Mouse (Mus musculus) heart, embryonic 14.5 days (tissue): ENCODE measurements around the gene Ckap2l. TPM values are rescaled to one million over a fixed set of nuclear protein-coding genes. Genes with fewer than 3 reads are reported as not detected.

ENCODE experiments used
- ATAC-seq: fragments of 200-750 bp; cut with Nextera tagmentation; 2 replicates; pipeline ENCODE4 v1.8.0; 2017; ENCODE audit warnings: low read depth, moderate TSS enrichment; ENCODE audit not compliant: insufficient number of reproducible peaks, insufficient read depth, low FRiP score
- H3K27ac ChIP-seq, 2 experiments: fragments of 200-500 bp in 1 of 2; fragments of 300-500 bp in 1 of 2; sonication (generic) in 1 of 2; replicated peaks in 1 of 2; 2 replicates each; pipeline ENCODE4 v1.5.1; 2012 to 2014; ENCODE audit warnings: low read depth in 2 of 2, low read length in 2 of 2, control low read depth in 1 of 2, mild to moderate bottlenecking in 1 of 2, mixed read lengths in 1 of 2; ENCODE audit not compliant: control insufficient read depth in 1 of 2, insufficient read depth in 1 of 2
- H3K27me3 ChIP-seq: fragments of 300-500 bp; sonication (generic); 2 replicates; pipeline ENCODE4 v1.6.1; 2014; ENCODE audit warnings: mild to moderate bottlenecking, low read length, control low read depth; ENCODE audit not compliant: control insufficient read depth, insufficient read depth
- H3K36me3 ChIP-seq: fragments of 300-500 bp; sonication (generic); 2 replicates; pipeline ENCODE4 v1.6.1; 2014; ENCODE audit warnings: mild to moderate bottlenecking, control low read depth, low read length, mixed read lengths; ENCODE audit not compliant: control insufficient read depth, insufficient read depth
- H3K4me1 ChIP-seq, 2 experiments: fragments of 200-500 bp in 1 of 2; fragments of 300-500 bp in 1 of 2; sonication (generic) in 1 of 2; 2 replicates each; pipeline ENCODE4 v1.6.1; 2012 to 2014; ENCODE audit warnings: low read length in 2 of 2, control low read depth in 1 of 2, mixed read lengths in 1 of 2; ENCODE audit not compliant: control insufficient read depth in 2 of 2, insufficient read depth in 2 of 2
- H3K4me2 ChIP-seq: fragments of 300-500 bp; sonication (generic); 2 replicates; pipeline ENCODE4 v1.6.1; 2014; ENCODE audit warnings: mild to moderate bottlenecking, low read length
- H3K4me3 ChIP-seq, 2 experiments: fragments of 200-500 bp in 1 of 2; fragments of 300-500 bp in 1 of 2; sonication (generic) in 1 of 2; 2 replicates each; pipeline ENCODE4 v1.5.1; 2012 to 2014; ENCODE audit warnings: low read length in 2 of 2, mild to moderate bottlenecking in 2 of 2, control low read depth in 1 of 2, low read depth in 1 of 2, moderate library complexity in 1 of 2; ENCODE audit not compliant: control insufficient read depth in 1 of 2, insufficient read depth in 1 of 2
- H3K9ac ChIP-seq: fragments of 300-500 bp; sonication (generic); 2 replicates; pipeline ENCODE4 v1.6.1; 2014; ENCODE audit warnings: mild to moderate bottlenecking, low read length
- H3K9me3 ChIP-seq: fragments of 300-500 bp; sonication (generic); 2 replicates; pipeline ENCODE4 v1.6.1; 2016; ENCODE audit warnings: low read length, control low read depth; ENCODE audit not compliant: control insufficient read depth
- WGBS: fragments of 180-500 bp; shearing (Covaris S2); extraction: QIAGEN DNeasy Blood & Tissue Kit; methylation state at CpG from one replicate; pipeline ENCODE4 v1.1.7; 2014; 5-methylcytosine and 5-hydroxymethylcytosine counted together
- polyA plus RNA-seq: library from polyadenylated mRNA; unstranded; fragments of >200 nt; fragmentation: Nextera tagmentation; extraction: Ambion mirVana; gene quantifications from 2 replicates; pipeline ENCODE4 v1.2.1, GENCODE M21; 2014

The Ckap2l gene
- polyA plus RNA-seq, 1 experiment from 2014 or later, result 45.2 TPM

GRCm38 (mm10) chr2:129244446-129245120 is 52.4 kb downstream of the Ckap2l start:
- WGBS, result 79% methylated on average over 20 of the region's 20 CpGs
- H3K36me3 ChIP-seq, result no peaks in the 10 kb centered on the region
- H3K9me3 ChIP-seq, result peaks cover 4% of the 10 kb centered on the region; the same call in 1 of the 2 replicates
- ATAC-seq, result no peak
- H3K4me2 ChIP-seq, result no peak overlapping the region
- H3K27me3 ChIP-seq, result no peaks in the 10 kb centered on the region
- H3K9ac ChIP-seq, result no peak overlapping the region
- H3K27ac ChIP-seq, result no peak overlapping the region
- H3K4me1 ChIP-seq, result peaks cover 21 to 39% of the 10 kb centered on the region in 2 experiments
- no peak overlapping the region for H3K4me3 ChIP-seq

GRCm38 (mm10) chr2:129243786-129244185 is 53.2 kb downstream of the Ckap2l start:
- 20% methylated on average over 9 of the region's 9 CpGs for WGBS
- peaks cover 4% of the 10 kb centered on the region; the same call in 1 of the 2 replicates for H3K9me3 ChIP-seq
- no peak for ATAC-seq
- H3K27me3 ChIP-seq, result no peaks in the 10 kb centered on the region
- no peak overlapping the region for H3K4me2 ChIP-seq
- no peaks in the 10 kb centered on the region for H3K36me3 ChIP-seq
- H3K4me1 ChIP-seq, result peaks cover 21 to 39% of the 10 kb centered on the region in 2 experiments
- peak overlapping the region in 1 of 2 experiments; percentile 64; a peak in 2 of 4 replicates for H3K27ac ChIP-seq
- no peak overlapping the region for H3K4me3 ChIP-seq
- H3K9ac ChIP-seq, result no peak overlapping the region

- no peak for ATAC-seq
Observed at GRCm38 (mm10) chr2:129243005-129243404, 54.0 kb downstream of the Ckap2l start.

GRCm38 (mm10) chr2:129241845-129242833 is 54.9 kb downstream of the Ckap2l start:
- 63% methylated on average over 7 of the region's 7 CpGs for WGBS
- no peak overlapping the region for H3K9ac ChIP-seq
- H3K27ac ChIP-seq, result no peak overlapping the region
- H3K27me3 ChIP-seq, result no peaks in the 10 kb centered on the region
- no peak for ATAC-seq
- H3K4me3 ChIP-seq, result no peak overlapping the region
- no peaks in the 10 kb centered on the region for H3K36me3 ChIP-seq
- peaks cover 18 to 32% of the 10 kb centered on the region in 2 experiments; a peak in 3 of 4 replicates for H3K4me1 ChIP-seq
- H3K4me2 ChIP-seq, result no peak overlapping the region
- peaks cover 4% of the 10 kb centered on the region; the same call in 1 of the 2 replicates for H3K9me3 ChIP-seq

More at GRCm38 (mm10) chr2:129243005-129243404, 54.0 kb downstream of the Ckap2l start:
- Histone ChIP-seq H3K4me1 (peaks cover 21 to 37% of the 10 kb centered on the region in 2 experiments), H3K36me3 (no peaks in the 10 kb centered on the region), H3K9me3 (peaks cover 4% of the 10 kb centered on the region; the same call in 1 of the 2 replicates), H3K27me3 (no peaks in the 10 kb centered on the region), H3K27ac (no peak overlapping the region), H3K4me3 (no peak overlapping the region), H3K9ac (no peak overlapping the region), H3K4me2 (no peak overlapping the region)
- WGBS, result 69% methylated on average over 4 of the region's 4 CpGs

- no peak overlapping the region for H3K4me3 ChIP-seq
- no peak for ATAC-seq
- no peaks in the 10 kb centered on the region for H3K36me3 ChIP-seq
- peaks cover 18 to 29% of the 10 kb centered on the region in 2 experiments; a peak in 3 of 4 replicates for H3K4me1 ChIP-seq
- H3K9ac ChIP-seq, result no peak overlapping the region
- peaks cover 4% of the 10 kb centered on the region; the same call in 1 of the 2 replicates for H3K9me3 ChIP-seq
- 59% methylated on average over 9 of the region's 9 CpGs for WGBS
- H3K27me3 ChIP-seq, result no peaks in the 10 kb centered on the region
- H3K27ac ChIP-seq, result no peak overlapping the region
- no peak overlapping the region for H3K4me2 ChIP-seq
Observed at GRCm38 (mm10) chr2:129240726-129241432, 56.1 kb downstream of the Ckap2l start.

- Histone ChIP-seq H3K27ac (no peak overlapping the region), H3K36me3 (no peaks in the 10 kb centered on the region), H3K27me3 (no peaks in the 10 kb centered on the region), H3K9ac (no peak overlapping the region), H3K4me3 (no peak overlapping the region), H3K4me2 (no peak overlapping the region), H3K4me1 (peaks cover 4 to 10% of the 10 kb centered on the region in 2 experiments; a peak in 3 of 4 replicates), H3K9me3 (peaks cover 4% of the 10 kb centered on the region; the same call in 1 of the 2 replicates)
- 78% methylated on average over 4 of the region's 4 CpGs for WGBS
- no peak for ATAC-seq
Observed at GRCm38 (mm10) chr2:129236526-129236925, 60.5 kb downstream of the Ckap2l start.

- 62% methylated on average over 2 of the region's 2 CpGs for WGBS
- Histone ChIP-seq H3K4me1 (peaks cover 3 to 4% of the 10 kb centered on the region in 2 experiments; a peak in 3 of 4 replicates), H3K9me3 (no peaks in the 10 kb centered on the region), H3K4me2 (no peak overlapping the region), H3K4me3 (no peak overlapping the region), H3K27me3 (no peaks in the 10 kb centered on the region), H3K27ac (no peak overlapping the region), H3K9ac (no peak overlapping the region), H3K36me3 (no peaks in the 10 kb centered on the region)
- no peak for ATAC-seq
Observed at GRCm38 (mm10) chr2:129234731-129235130, 62.3 kb downstream of the Ckap2l start.
